Mouse (Mus musculus) neural tube, embryonic 15.5 days (tissue): ENCODE data around the gene Paqr7. TPM values are rescaled to one million over a fixed set of nuclear protein-coding genes. Genes with fewer than 3 reads are reported as not detected.

Experiments used
- ATAC-seq: fragments of 200-750 bp; cut with Nextera tagmentation; 2 replicates; pipeline ENCODE4 v1.8.0; 2017; ENCODE audit warnings: mild to moderate bottlenecking, moderate TSS enrichment, moderate library complexity; ENCODE audit not compliant: low FRiP score
- H3K27ac ChIP-seq: fragments of 300-500 bp; sonication (generic); replicated peaks from 2 replicates; pipeline ENCODE4 v1.5.1; 2015; ENCODE audit warnings: mild to moderate bottlenecking, inconsistent platforms
- H3K27me3 ChIP-seq: fragments of 300-500 bp; sonication (generic); replicated peaks from 2 replicates; pipeline ENCODE4 v1.6.1; 2015; ENCODE audit warnings: inconsistent platforms
- H3K36me3 ChIP-seq: fragments of 300-500 bp; sonication (generic); 2 replicates; pipeline ENCODE4 v1.6.1; 2015; ENCODE audit warnings: inconsistent platforms
- H3K4me1 ChIP-seq: fragments of 300-500 bp; sonication (generic); 2 replicates; pipeline ENCODE4 v1.6.1; 2015; ENCODE audit warnings: inconsistent platforms
- H3K4me2 ChIP-seq: fragments of 300-500 bp; sonication (generic); 2 replicates; pipeline ENCODE4 v1.6.1; 2015; ENCODE audit warnings: inconsistent platforms, mild to moderate bottlenecking, moderate library complexity
- H3K4me3 ChIP-seq: fragments of 300-500 bp; sonication (generic); replicated peaks from 2 replicates; pipeline ENCODE4 v1.5.1; 2015; ENCODE audit warnings: mild to moderate bottlenecking, inconsistent platforms
- H3K9ac ChIP-seq: fragments of 300-500 bp; sonication (generic); replicated peaks from 2 replicates; pipeline ENCODE4 v1.6.1; 2015; ENCODE audit warnings: mild to moderate bottlenecking, inconsistent platforms
- H3K9me3 ChIP-seq: fragments of 300-500 bp; sonication (generic); replicated peaks from 2 replicates; pipeline ENCODE4 v1.6.1; 2016; ENCODE audit warnings: inconsistent platforms
- WGBS: fragments of 180-500 bp; shearing (Covaris S2); methylation state at CpG from one replicate; pipeline ENCODE4 v1.1.7; 2015; ENCODE audit warnings: mixed read lengths; 5-methylcytosine and 5-hydroxymethylcytosine counted together
- polyA plus RNA-seq: library from polyadenylated mRNA; unstranded; fragments of >200 nt; fragmentation: Nextera tagmentation; extraction: Ambion mirVana; gene quantifications from 2 replicates; pipeline ENCODE4 v1.2.1, GENCODE M21; 2015

Gene Paqr7
- 30.5 and 35.2 TPM in 2 replicates for polyA plus RNA-seq

GRCm38 (mm10) chr4:134496595-134497210 is at the start of gene Paqr7:
Paqr7 (plus strand) TSS chr4:134496697.
- no peaks in the 10 kb centered on the region for H3K27me3 ChIP-seq
- peaks cover 33% of the 10 kb centered on the region for H3K4me1 ChIP-seq
- ATAC-seq = peak; percentile 77
- peak within 1 kb of the TSS; percentile 74 for H3K9ac ChIP-seq
- WGBS = 3% methylated on average over 35 of the region's 35 CpGs
- H3K36me3 ChIP-seq = no peaks in the 10 kb centered on the region
- H3K27ac ChIP-seq = peak within 1 kb of the TSS; percentile 85
- H3K4me2 ChIP-seq = peak within 1 kb of the TSS; percentile 97
- H3K9me3 ChIP-seq = no peaks in the 10 kb centered on the region
- H3K4me3 ChIP-seq = peak within 1 kb of the TSS; percentile 61

GRCm38 (mm10) chr4:134447966-134448365 is 48.5 kb upstream of the Paqr7 start:
- WGBS = 44% methylated on average over 23 of the region's 23 CpGs

GRCm38 (mm10) chr4:134449595-134450391 is 46.7 kb upstream of the Paqr7 start:
- Histone ChIP-seq H3K4me2 (peak overlapping the region; percentile 31), H3K4me3 (no peak overlapping the region), H3K4me1 (peaks cover 50% of the 10 kb centered on the region), H3K36me3 (no peaks in the 10 kb centered on the region), H3K9me3 (no peaks in the 10 kb centered on the region), H3K27me3 (no peaks in the 10 kb centered on the region; the same call in 1 of the 2 replicates), H3K9ac (0 out of 2 replicates have a peak overlapping the region, but pooled peaks have one; percentile 30), H3K27ac (peak overlapping the region; percentile 86)
- WGBS = 22% methylated on average over 13 of the region's 13 CpGs
- ATAC-seq = peak; percentile 73

More at GRCm38 (mm10) chr4:134447966-134448365, 48.5 kb upstream of the Paqr7 start:
- H3K4me3 ChIP-seq = no peak overlapping the region
- H3K4me2 ChIP-seq = no peak overlapping the region; the same call in 1 of the 2 replicates
- H3K36me3 ChIP-seq = no peaks in the 10 kb centered on the region
- H3K4me1 ChIP-seq = peaks cover 46% of the 10 kb centered on the region
- H3K9ac ChIP-seq = no peak overlapping the region
- no peak overlapping the region for H3K27ac ChIP-seq
- H3K27me3 ChIP-seq = no peaks in the 10 kb centered on the region
- peak; percentile 23; the same call in 1 of the 2 replicates for ATAC-seq
- no peaks in the 10 kb centered on the region for H3K9me3 ChIP-seq

GRCm38 (mm10) chr4:134450392-134451195 is 45.9 kb upstream of the Paqr7 start:
- H3K4me1 ChIP-seq = peaks cover 47% of the 10 kb centered on the region

DNA sequence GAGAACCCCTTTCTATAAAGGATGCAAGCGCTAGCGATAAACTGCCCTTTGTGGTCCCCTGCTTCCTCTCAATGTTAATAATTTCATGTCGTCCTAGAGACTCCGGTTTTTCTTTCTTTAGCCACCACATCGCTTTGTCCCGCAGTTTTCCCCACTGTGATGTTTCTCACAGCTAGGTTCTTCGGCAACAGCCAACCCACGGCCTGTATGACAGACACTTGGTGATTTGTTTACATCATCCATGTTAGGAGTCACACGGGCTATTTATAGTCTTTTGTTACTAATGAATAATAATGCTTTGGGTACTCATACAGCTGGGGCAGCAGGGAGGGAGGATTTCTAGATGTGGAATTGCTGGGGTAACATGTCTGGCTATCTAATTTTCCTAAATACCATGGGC is 45.0 kb upstream of the Paqr7 start:
- H3K4me2 ChIP-seq = no peak overlapping the region
- H3K4me1 ChIP-seq = peaks cover 43% of the 10 kb centered on the region
- ATAC-seq = no peak
- 49% methylated on average over 9 of the region's 9 CpGs for WGBS
- no peak overlapping the region for H3K9ac ChIP-seq
- no peak overlapping the region for H3K4me3 ChIP-seq
- no peaks in the 10 kb centered on the region for H3K9me3 ChIP-seq
- H3K36me3 ChIP-seq = no peaks in the 10 kb centered on the region
- peak overlapping the region; percentile 86; the same call in 1 of the 2 replicates for H3K27ac ChIP-seq
- H3K27me3 ChIP-seq = peaks cover 4% of the 10 kb centered on the region; the same call in 1 of the 2 replicates

More at GRCm38 (mm10) chr4:134450392-134451195, 45.9 kb upstream of the Paqr7 start:
- Histone ChIP-seq H3K36me3 (no peaks in the 10 kb centered on the region), H3K4me3 (no peak overlapping the region), H3K9ac (peak overlapping the region; percentile 30; the same call in 1 of the 2 replicates), H3K4me2 (peak overlapping the region; percentile 31), H3K27me3 (no peaks in the 10 kb centered on the region; the same call in 1 of the 2 replicates), H3K27ac (peak overlapping the region; percentile 86), H3K9me3 (no peaks in the 10 kb centered on the region)
- peak; percentile 48; the same call in 1 of the 2 replicates for ATAC-seq
- WGBS = 16% methylated on average over 20 of the region's 20 CpGs

GRCm38 (mm10) chr4:134453619-134454400 is 42.7 kb upstream of the Paqr7 start:
- Histone ChIP-seq H3K4me2 (peak overlapping the region; percentile 43), H3K9ac (no peak overlapping the region), H3K36me3 (no peaks in the 10 kb centered on the region), H3K27ac (no peak overlapping the region), H3K9me3 (no peaks in the 10 kb centered on the region), H3K27me3 (peaks cover 4% of the 10 kb centered on the region; the same call in 1 of the 2 replicates), H3K4me1 (peaks cover 34% of the 10 kb centered on the region), H3K4me3 (no peak overlapping the region)
- no peak for ATAC-seq
- 25% methylated on average over 34 of the region's 34 CpGs for WGBS

DNA sequence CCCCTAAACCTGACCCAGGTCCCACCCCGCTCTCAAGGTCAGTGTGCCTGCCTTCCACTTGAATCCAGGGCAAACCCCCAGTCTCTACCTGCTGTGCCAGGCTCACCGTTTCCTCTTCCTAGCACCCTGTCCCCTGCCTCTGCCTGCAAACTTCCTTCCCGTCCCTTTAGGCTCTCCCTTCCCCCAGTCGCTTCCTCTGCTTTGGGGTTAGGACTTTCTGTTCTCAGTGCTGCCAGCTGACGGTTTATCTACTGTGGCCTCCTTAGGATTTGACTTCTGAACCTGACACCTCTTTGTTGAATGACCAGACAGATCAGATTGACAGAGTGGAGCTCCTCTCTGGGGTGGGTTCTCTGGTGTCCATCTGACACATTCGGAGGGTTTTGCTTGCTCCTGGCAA is 41.2 kb upstream of the Paqr7 start:
- Histone ChIP-seq H3K4me3 (no peak overlapping the region), H3K27me3 (peaks cover 4% of the 10 kb centered on the region; the same call in 1 of the 2 replicates), H3K4me1 (peaks cover 19% of the 10 kb centered on the region), H3K4me2 (no peak overlapping the region), H3K27ac (no peak overlapping the region), H3K9ac (no peak overlapping the region), H3K9me3 (no peaks in the 10 kb centered on the region), H3K36me3 (no peaks in the 10 kb centered on the region)
- WGBS = 57% methylated on average over 6 of the region's 6 CpGs
- no peak for ATAC-seq

- WGBS = 65% methylated on average over 7 of the region's 7 CpGs
- H3K9ac ChIP-seq = no peak overlapping the region
Observed at GRCm38 (mm10) chr4:134457130-134457825, 39.2 kb upstream of the Paqr7 start.

DNA sequence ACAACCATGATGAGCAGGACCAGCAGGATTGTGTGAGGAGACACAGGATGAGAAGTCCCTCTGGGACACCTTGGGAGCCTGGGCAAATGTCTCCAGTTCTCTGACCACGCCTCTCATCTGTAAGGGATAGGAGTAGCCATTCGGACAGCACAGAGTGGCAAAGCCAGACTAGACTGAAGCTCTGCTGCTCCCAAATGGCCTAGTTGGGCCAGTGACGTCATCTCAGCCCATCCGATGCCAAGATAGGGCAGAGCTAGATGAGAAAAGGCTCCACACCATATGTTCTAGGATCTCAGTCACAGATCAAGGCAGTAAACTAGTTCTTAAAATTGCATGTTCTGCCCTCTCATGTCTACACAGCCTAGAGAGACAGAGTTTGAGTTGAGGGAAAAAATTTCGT is 37.6 kb upstream of the Paqr7 start:
- Histone ChIP-seq H3K4me1 (peaks cover 2% of the 10 kb centered on the region), H3K4me2 (no peak overlapping the region), H3K9me3 (no peaks in the 10 kb centered on the region), H3K9ac (no peak overlapping the region), H3K36me3 (no peaks in the 10 kb centered on the region), H3K27ac (no peak overlapping the region), H3K27me3 (0 out of 2 replicates have a peak, but pooled peaks cover 4% of the 10 kb centered on the region), H3K4me3 (no peak overlapping the region)
- 88% methylated on average over 5 of the region's 5 CpGs for WGBS
- no peak for ATAC-seq

More at GRCm38 (mm10) chr4:134457130-134457825, 39.2 kb upstream of the Paqr7 start:
- H3K4me3 ChIP-seq = no peak overlapping the region
- H3K27ac ChIP-seq = no peak overlapping the region
- no peak overlapping the region for H3K4me2 ChIP-seq
- no peaks in the 10 kb centered on the region for H3K36me3 ChIP-seq
- no peak for ATAC-seq
- no peaks in the 10 kb centered on the region for H3K9me3 ChIP-seq
- peaks cover 4% of the 10 kb centered on the region; the same call in 1 of the 2 replicates for H3K27me3 ChIP-seq
- H3K4me1 ChIP-seq = peaks cover 6% of the 10 kb centered on the region

- Histone ChIP-seq H3K4me3 (no peak overlapping the region), H3K9ac (no peak overlapping the region), H3K9me3 (no peaks in the 10 kb centered on the region), H3K4me1 (no peaks in the 10 kb centered on the region), H3K27me3 (0 out of 2 replicates have a peak, but pooled peaks cover 4% of the 10 kb centered on the region), H3K4me2 (no peak overlapping the region), H3K36me3 (no peaks in the 10 kb centered on the region), H3K27ac (no peak overlapping the region)
- no peak for ATAC-seq
- 89% methylated on average over 10 of the region's 10 CpGs for WGBS
Observed at GRCm38 (mm10) chr4:134460277-134460676, 36.2 kb upstream of the Paqr7 start.
